Mouse (Mus musculus) adrenal gland, adult 8-10 months (tissue): ENCODE results near the gene Dip2a. TPM values are rescaled to one million over a fixed set of nuclear protein-coding genes. Genes with fewer than 3 reads are reported as not detected.

Source experiments
- DNase-seq: peaks from one replicate; pipeline ENCODE4 v3.0.0; 2022
- total RNA-seq, 4 experiments: library from RNA; stranded (reverse); gene quantifications; 2 replicates each; pipeline ENCODE4 v1.2.4; 2022

Gene Dip2a
- total RNA-seq, 4 experiments from 2014 or later, result 23.2 to 41.3 (median 31.9) TPM

DNA sequence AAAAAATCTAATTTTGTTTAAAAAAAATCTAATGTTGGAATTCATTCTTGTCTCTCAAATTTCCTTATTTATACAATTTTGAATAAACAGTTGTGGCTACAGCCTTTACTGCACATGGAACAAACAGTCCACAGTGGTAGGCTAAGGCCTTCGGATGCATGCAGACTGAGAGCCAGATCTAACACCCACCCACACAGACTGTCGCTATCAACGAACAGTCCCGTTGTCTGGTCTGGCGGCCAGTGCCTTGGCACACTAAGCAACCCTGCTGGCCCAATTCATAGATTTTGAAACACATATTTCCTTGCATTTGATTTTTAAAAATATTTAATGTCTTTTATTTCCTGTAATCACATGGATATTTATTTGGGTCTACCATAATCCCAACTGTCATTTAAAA is 45.0 kb downstream of the Dip2a start:
- no peak for DNase-seq

GRCm38 (mm10) chr10:76293222-76293621 is 51.9 kb downstream of the Dip2a start:
- DNase-seq, result no peak

- DNase-seq, result no peak
These were observed 55.0 kb downstream of the Dip2a start for GRCm38 (mm10) chr10:76289936-76290671.

GRCm38 (mm10) chr10:76289052-76289451 is 56.0 kb downstream of the Dip2a start:
- DNase-seq, result no peak

- DNase-seq, result no peak
These were observed 56.7 kb downstream of the Dip2a start for GRCm38 (mm10) chr10:76288268-76288993.

DNA sequence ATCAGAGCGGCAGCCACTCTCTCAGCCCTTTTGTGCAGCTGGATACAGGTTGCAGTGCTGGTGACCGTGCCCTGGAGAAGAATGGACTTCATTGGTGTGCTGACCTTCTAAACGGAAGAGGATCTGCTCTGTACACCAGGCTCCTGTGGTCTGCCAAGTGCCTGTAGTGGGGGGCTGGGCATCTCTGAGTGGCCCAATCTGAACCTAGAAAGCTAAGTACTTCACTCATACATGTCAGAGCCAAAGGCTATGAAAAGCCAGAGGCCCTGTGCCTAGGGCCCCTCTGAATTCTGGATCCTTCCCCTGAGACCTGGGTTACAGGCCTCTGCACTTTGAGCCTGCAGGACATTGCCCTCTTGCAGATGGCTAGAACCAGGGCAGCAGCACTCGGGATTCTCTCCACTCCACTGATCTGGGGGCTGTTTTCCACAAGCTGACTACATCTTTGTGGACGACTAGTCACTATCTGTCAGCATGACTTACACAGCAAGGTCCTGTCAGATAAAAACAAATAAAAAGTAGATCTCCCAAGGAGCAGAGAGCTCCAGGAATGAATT is 66.5 kb downstream of the Dip2a start:
- DNase-seq, result no peak

- DNase-seq, result no peak
These were observed 69.8 kb downstream of the Dip2a start for GRCm38 (mm10) chr10:76275256-76275655.

GRCm38 (mm10) chr10:76271238-76271637 is 73.9 kb downstream of the Dip2a start:
- no peak for DNase-seq

- no peak for DNase-seq
These were observed 82.7 kb downstream of the Dip2a start for GRCm38 (mm10) chr10:76262431-76262830.

DNA sequence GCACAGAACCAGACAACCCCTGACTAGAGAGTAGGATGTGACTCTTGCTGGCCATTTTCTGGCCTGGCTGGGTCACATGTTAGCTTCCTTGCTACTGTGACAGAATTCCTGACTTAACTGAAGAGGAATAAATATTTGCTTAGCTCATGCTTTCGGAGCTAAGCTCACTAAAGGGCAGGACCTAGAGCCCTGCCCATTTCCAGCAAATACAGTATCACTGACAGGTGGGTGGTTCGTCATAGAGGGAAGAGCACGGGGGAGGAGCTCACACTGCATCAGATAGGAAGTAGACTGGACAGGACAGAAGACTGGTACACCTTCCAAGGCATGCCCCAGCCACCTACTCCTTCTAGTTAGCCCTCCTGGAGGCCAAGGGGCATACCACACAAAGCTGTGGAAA is 83.6 kb downstream of the Dip2a start:
- no peak for DNase-seq

- no peak for DNase-seq
These were observed 84.6 kb downstream of the Dip2a start for GRCm38 (mm10) chr10:76260358-76261059.

GRCm38 (mm10) chr10:76259566-76260232 is 85.4 kb downstream of the Dip2a start:
- no peak for DNase-seq

- DNase-seq, result peak; percentile 62
These were observed 87.2 kb downstream of the Dip2a start for GRCm38 (mm10) chr10:76257719-76258390.

GRCm38 (mm10) chr10:76257231-76257630 is 87.9 kb downstream of the Dip2a start:
- DNase-seq, result no peak

DNA sequence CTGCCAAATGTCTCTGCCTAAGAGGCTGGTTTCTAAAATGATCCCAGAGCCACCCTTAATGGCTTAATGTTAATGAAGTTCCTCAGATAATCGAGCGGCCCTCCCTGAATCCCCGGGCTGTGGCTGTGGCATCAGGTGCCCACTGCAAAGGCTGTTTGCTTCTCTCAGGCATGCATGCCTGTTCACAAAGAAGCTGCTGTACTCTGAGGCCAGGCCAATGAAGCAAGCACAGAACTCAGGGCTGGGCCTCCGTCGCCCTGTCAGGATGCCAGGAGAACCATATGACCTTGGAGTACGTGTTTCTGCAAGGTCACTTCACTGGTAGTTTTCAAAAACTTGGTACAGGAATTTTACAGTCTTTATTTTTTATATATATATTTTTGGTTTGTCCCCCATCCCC is 89.5 kb downstream of the Dip2a start:
- no peak for DNase-seq

- no peak for DNase-seq
These were observed 91.6 kb downstream of the Dip2a start, which contains the start of gene S100b for GRCm38 (mm10) chr10:76253536-76253935. Gene S100b (plus strand): TSS chr10:76253853.

- no peak for DNase-seq
These were observed 92.0 kb downstream of the Dip2a start for GRCm38 (mm10) chr10:76253079-76253478.

DNA sequence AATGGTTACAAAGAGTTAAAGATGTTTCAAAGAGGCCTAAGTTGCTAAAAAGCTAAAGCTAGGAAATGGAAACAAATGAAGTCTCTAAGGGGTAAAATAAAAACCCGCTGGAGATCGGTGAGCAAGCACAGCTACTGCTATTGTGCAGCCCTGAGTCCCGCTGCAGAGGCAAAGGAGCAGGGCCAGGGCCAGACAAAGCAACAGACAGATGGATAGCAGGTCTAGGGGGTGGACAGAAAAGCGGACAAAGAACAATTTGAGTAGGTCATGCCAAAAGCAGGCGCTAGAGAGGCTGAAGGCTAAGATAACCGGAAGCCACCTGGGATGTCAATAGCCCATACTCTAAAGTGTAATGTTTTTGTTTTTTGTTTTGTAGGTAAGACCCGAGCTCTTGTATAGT is 94.2 kb downstream of the Dip2a start:
- DNase-seq, result no peak

- no peak for DNase-seq
These were observed 96.5 kb downstream of the Dip2a start for GRCm38 (mm10) chr10:76248647-76248968.

DNA sequence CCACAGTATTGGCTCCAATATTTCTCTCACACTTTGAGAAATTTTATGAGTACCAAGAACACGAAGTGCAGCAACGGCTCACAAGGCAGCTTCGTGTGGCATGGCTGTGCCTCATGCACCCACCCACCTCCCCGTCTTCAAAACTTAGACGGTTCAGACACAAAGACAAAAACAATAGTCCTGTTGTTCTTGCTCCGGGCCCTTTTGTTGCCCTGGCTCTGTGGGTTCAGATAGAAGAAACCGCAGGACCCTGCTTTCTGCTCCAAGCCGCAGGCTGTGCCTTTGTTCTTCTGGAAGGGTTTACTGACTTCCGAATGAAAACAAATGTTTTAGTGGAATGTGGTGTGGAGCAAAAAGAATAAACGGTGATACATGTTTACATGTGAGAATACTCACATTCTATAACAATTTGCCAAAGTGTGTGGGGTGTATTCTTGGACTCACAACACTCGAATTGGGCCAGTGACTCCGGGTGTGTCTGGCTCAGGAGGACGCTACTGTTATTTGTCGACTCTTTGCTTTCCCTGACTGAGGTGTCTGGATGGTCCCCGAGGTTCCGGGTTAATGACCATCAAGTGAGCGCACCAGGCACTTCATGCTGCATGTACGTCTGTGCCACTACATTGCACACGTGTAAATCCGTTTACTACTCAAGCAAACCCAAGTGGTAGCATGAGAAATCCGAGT is 97.0 kb downstream of the Dip2a start:
- no peak for DNase-seq

GRCm38 (mm10) chr10:76246601-76247000 is 98.5 kb downstream of the Dip2a start:
- no peak for DNase-seq
